Mouse (Mus musculus) liver, embryonic 12.5 days (tissue): ENCODE results near the gene Jpt1. TPM values are rescaled to one million over a fixed set of nuclear protein-coding genes. Genes with fewer than 3 reads are reported as not detected.
"Not testable (repeated sequence)": the region's sequence is repeated elsewhere in the genome, so short reads cannot be mapped to it uniquely, and the experiment has no call there.

Experiments
- ATAC-seq: fragments of 200-750 bp; cut with Nextera tagmentation; 2 replicates; pipeline ENCODE4 v1.8.0; 2017; ENCODE audit warnings: moderate number of reproducible peaks, mild to moderate bottlenecking, moderate library complexity
- H3K27ac ChIP-seq: fragments of 300-500 bp; sonication (generic); 2 replicates; pipeline ENCODE4 v1.5.1; 2016; ENCODE audit warnings: mild to moderate bottlenecking
- H3K27me3 ChIP-seq: fragments of 300-500 bp; sonication (generic); replicated peaks from 2 replicates; pipeline ENCODE4 v1.6.1; 2016; ENCODE audit warnings: mild to moderate bottlenecking, moderate library complexity
- H3K36me3 ChIP-seq: fragments of 300-500 bp; sonication (generic); 2 replicates; pipeline ENCODE4 v1.6.1; 2016; ENCODE audit warnings: mild to moderate bottlenecking, moderate library complexity
- H3K4me1 ChIP-seq: fragments of 300-500 bp; sonication (generic); 2 replicates; pipeline ENCODE4 v1.6.1; 2016
- H3K4me2 ChIP-seq: fragments of 300-500 bp; sonication (generic); 2 replicates; pipeline ENCODE4 v1.6.1; 2016; ENCODE audit warnings: mild to moderate bottlenecking, moderate library complexity
- H3K4me3 ChIP-seq: fragments of 300-500 bp; sonication (generic); 2 replicates; pipeline ENCODE4 v1.5.1; 2016; ENCODE audit warnings: mild to moderate bottlenecking, moderate library complexity
- H3K9ac ChIP-seq: fragments of 300-500 bp; sonication (generic); 2 replicates; pipeline ENCODE4 v1.6.1; 2016; ENCODE audit warnings: mild to moderate bottlenecking, moderate library complexity
- H3K9me3 ChIP-seq: fragments of 300-500 bp; sonication (generic); replicated peaks from 2 replicates; pipeline ENCODE4 v1.6.1; 2016; ENCODE audit warnings: mild to moderate bottlenecking, moderate library complexity
- whole genome bisulfite sequencing: fragments of 180-500 bp; shearing (Covaris S2); methylation state at CpG from one replicate; pipeline ENCODE4 v1.1.7; 2016; ENCODE audit not compliant: insufficient replicate concordance; 5-methylcytosine and 5-hydroxymethylcytosine counted together
- polyA plus RNA-seq: library from polyadenylated mRNA; unstranded; fragments of >200 nt; fragmentation: Nextera tagmentation; extraction: Ambion mirVana; gene quantifications from 2 replicates; pipeline ENCODE4 v1.2.1, GENCODE M21; 2016

Jpt1 gene
- polyA plus RNA-seq, 1 experiment from 2014 or later: 318 TPM

DNA sequence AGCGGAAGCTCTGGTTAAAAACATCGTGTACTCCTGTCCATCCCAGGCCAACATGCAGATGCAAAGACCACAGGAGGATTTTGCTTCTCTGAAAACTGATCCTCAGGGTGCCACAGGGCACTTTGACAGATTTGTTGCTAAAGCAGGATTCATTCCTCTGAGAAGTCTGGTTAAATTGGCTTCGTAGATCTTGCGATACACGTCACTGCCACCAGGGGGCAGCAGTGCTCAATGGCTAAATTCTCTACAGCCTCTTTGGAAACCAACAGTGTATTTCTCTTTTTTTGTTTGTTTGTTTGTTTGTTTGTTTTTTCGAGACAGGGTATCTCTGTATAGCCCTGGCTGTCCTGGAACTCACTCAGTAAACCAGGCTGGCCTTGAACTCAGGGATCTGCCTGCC is 30.5 kb downstream of the Jpt1 start:
- peaks cover 10% of the 10 kb centered on the region for H3K36me3 ChIP-seq
- H3K4me2 ChIP-seq: no peak overlapping the region
- H3K9me3 ChIP-seq: no peaks in the 10 kb centered on the region
- ATAC-seq: no peak
- WGBS: 20% methylated on average over 6 of the region's 6 CpGs
- no peaks in the 10 kb centered on the region for H3K4me1 ChIP-seq
- no peaks in the 10 kb centered on the region for H3K27me3 ChIP-seq
- no peak overlapping the region for H3K9ac ChIP-seq
- H3K4me3 ChIP-seq: no peak overlapping the region
- H3K27ac ChIP-seq: no peak overlapping the region

DNA sequence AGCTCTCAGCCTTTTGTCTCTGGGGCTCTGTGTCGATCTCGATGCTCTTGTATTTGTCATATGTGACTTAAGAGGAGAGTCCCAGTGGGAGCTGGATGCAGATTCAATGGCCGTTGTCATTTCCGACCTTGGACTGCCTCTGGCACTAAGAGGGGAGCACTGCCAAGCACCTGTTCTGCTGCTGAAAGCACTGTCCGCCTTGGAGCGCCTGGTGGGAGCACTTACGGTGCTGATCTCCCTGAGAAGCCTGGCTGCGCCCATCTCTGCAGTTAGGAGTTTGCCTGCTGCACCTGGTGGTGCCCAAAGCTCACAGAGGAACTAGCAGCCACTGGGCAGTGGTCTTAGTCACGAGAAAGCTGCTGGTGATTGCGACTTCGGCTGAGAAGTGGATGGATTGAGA is 30.9 kb downstream of the Jpt1 start:
- 64% methylated on average over 11 of the region's 11 CpGs for WGBS
- no peak overlapping the region for H3K9ac ChIP-seq
- no peaks in the 10 kb centered on the region for H3K27me3 ChIP-seq
- H3K4me1 ChIP-seq: no peaks in the 10 kb centered on the region
- no peak overlapping the region for H3K4me3 ChIP-seq
- H3K4me2 ChIP-seq: no peak overlapping the region
- H3K36me3 ChIP-seq: peaks cover 7% of the 10 kb centered on the region
- H3K27ac ChIP-seq: no peak overlapping the region
- H3K9me3 ChIP-seq: no peaks in the 10 kb centered on the region
- ATAC-seq: no peak

DNA sequence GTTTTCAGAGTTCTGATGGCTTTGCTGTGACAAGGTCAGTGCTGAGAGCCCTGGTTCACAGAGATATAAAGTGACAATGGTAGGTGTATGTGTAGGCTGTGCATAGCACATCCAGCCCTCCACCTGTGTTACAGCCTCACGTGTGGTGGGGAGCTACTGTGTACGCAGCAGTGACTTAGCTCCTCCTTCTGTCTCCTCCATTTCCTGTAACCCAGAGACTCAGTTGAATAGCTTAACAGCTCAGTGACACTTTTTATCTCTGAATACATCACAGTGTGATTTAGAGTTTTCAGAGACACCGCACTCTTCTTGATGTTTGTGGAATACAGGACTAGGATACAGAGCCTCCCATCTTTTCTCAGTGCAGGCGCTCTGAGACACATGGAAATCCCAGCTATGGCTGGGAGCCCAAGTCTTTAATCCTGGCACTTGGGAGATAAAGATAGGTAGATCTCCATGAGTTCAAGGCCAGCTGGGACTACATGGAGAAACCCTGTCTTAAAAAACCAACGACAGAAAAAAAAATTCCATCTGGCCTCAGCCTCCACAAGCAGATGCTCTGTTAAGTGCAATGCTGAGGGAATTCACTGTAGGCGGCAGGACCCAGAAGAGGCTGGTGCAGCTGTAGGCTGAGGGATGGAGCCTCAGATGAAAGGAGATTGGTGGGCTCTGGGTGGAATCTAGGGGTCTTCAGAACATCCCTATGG is 32.5 kb downstream of the Jpt1 start:
- Histone ChIP-seq H3K27ac (no peak overlapping the region), H3K4me3 (no peak overlapping the region), H3K4me1 (peaks cover 9% of the 10 kb centered on the region), H3K9ac (no peak overlapping the region), H3K9me3 (no peaks in the 10 kb centered on the region), H3K27me3 (no peaks in the 10 kb centered on the region), H3K36me3 (peaks cover 7% of the 10 kb centered on the region), H3K4me2 (no peak overlapping the region)
- no peak for ATAC-seq
- 71% methylated on average over 6 of the region's 6 CpGs for WGBS

DNA sequence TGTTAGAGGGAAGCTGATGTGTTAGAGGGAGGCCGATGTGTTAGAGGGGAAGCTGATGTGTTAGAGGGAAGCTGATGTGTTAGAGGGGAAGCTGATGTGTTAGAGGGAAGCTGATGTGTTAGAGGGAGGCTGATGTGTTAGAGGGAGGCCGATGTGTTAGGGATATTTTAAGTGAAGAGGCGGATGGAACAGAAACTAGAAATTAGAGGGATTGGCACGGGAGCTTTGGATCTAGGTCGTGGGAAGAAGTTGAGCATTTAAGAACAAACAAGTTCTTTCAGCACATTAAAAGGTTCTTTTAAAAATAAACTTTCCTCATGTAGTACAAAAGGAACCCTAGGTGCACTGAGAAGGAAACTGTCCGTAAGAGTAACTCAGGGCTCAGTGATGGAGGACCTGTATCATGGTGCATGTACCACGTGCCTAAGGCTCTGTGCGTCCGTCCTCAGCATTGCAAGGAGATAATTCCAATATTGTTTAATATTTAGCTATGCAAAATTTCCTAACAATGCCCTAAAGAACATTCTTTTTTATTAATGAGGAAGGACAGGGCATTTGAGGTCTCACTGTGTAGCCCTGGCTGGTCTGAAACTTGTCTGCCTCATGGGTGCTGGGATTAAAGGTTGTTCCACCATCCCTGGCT is 35.8 kb downstream of the Jpt1 start:
- 65% methylated on average over 9 of the region's 9 CpGs for WGBS
- H3K36me3 ChIP-seq: peaks cover 7% of the 10 kb centered on the region
- H3K9me3 ChIP-seq: no peaks in the 10 kb centered on the region
- H3K27me3 ChIP-seq: no peaks in the 10 kb centered on the region
- H3K27ac ChIP-seq: no peak overlapping the region
- no peak overlapping the region for H3K4me2 ChIP-seq
- peaks cover 38% of the 10 kb centered on the region for H3K4me1 ChIP-seq
- no peak overlapping the region for H3K4me3 ChIP-seq
- H3K9ac ChIP-seq: no peak overlapping the region
- no peak for ATAC-seq

DNA sequence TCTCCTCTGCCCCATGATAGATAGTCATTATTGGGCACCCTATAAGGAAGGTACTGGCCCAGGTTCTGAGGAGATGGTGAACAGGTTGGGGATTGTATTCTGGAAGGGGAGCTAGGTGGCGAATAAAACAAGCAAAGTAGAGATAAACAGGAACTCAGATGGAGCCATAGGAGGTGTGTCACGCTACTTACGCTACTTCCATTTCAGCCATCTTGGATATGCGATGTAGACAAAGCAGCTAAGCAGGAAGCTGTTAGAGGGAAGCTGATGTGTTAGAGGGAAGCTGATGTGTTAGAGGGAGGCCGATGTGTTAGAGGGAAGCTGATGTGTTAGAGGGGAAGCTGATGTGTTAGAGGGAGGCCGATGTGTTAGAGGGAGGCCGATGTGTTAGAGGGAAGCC is 36.8 kb downstream of the Jpt1 start:
- not testable (repeated sequence) for H3K36me3 ChIP-seq, ATAC-seq, H3K27ac ChIP-seq, H3K27me3 ChIP-seq, H3K9me3 ChIP-seq, H3K4me3 ChIP-seq
- Histone ChIP-seq H3K9ac (peak overlapping the region; percentile 82; the same call in 1 of the 2 replicates), H3K4me1 (peaks cover 42% of the 10 kb centered on the region), H3K4me2 (peak overlapping the region; percentile 94; the same call in 1 of the 2 replicates)
- 47% methylated on average over 7 of the region's 7 CpGs for WGBS

DNA sequence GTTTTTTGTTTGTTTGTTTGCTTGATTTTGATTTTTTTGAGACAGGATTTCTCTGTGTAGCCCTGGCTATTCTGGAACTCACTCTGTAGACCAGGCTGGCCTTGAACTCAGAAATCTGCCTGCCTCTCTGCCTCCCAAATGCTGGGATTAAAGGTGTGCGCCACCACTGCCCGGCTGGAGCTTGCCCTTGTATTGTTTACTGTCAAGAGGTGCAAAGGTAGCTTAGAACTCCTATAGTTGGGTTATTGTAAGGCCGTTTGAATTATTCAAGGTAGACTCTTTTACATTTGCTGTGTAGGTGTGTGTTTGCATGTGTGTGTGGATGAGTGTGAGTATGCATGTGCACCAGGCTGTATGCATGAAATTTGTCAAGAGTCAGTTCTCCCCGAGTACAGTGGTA is 37.6 kb downstream of the Jpt1 start:
- not testable (repeated sequence) for ATAC-seq, H3K9me3 ChIP-seq, H3K27ac ChIP-seq, H3K36me3 ChIP-seq, H3K27me3 ChIP-seq
- Histone ChIP-seq H3K4me2 (peak overlapping the region; percentile 94), H3K9ac (peak overlapping the region; percentile 82; the same call in 1 of the 2 replicates), H3K4me1 (peaks cover 42% of the 10 kb centered on the region), H3K4me3 (peak overlapping the region; percentile 89)
- 76% methylated on average over 4 of the region's 4 CpGs for WGBS

DNA sequence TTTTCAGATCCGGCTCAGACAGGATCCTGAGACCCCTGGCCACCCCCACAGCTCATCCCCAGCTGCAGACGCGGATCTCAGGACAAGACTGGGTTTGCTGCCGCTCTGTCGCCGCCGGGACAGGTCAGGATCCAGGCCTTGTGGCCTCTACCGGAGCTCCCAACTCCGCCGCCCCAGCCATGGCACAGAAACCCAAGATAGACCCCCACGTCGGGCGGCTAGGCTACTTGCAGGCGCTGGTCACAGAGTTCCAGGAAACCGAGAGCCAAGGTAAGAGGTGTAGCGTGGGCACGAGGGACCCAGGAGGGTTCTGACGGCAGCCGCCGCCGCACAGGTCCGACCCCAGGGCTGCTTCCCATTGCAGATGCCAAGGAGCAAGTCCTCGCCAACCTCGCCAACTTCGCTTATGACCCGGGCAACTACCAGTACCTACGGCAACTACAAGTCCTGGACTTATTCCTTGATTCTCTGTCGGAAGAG is 38.4 kb downstream of the Jpt1 start:
- H3K27ac ChIP-seq: peak overlapping the region; percentile 84
- H3K9ac ChIP-seq: peak overlapping the region; percentile 82
- peak; percentile 43 for ATAC-seq
- 1% methylated on average over 28 of the region's 28 CpGs for WGBS
- no peaks in the 10 kb centered on the region for H3K9me3 ChIP-seq
- H3K4me2 ChIP-seq: peak overlapping the region; percentile 94
- peaks cover 7% of the 10 kb centered on the region for H3K36me3 ChIP-seq
- H3K27me3 ChIP-seq: no peaks in the 10 kb centered on the region
- peak overlapping the region; percentile 89 for H3K4me3 ChIP-seq
- H3K4me1 ChIP-seq: peaks cover 42% of the 10 kb centered on the region

DNA sequence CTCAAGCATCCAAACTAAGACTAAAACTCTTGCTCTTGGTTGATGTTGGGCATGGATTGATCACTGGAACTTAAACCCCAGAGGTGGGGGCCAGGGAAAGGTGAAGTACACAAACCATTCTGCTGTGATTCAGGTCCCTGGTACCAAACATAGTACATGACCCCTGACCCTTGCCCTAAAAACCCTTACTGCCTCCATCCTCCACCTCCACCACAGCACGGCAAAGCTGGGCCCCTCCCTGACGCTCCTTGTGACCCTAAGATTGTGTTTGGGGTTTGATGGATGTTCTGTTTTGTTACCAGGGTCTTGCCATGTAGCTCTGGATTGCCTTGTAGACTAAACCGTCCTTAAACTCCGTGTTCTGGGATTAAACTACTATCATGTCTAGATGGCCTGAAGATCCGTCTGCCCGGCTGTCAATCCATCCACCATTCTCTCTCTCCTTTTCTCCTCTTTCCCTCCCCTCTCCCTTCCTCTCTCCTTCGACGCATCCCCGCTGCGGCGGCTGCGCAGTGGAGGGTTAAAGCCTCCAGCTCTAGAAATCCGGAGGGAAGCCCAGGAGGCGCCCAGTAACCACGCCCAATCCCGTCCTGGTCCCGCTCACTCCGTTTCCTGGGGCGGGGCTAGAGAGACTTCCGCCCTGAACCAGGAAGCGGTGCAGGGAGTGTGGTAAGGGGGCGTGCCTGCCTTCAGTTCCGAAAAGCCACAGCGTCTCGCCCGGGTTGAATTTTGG is 39.0 kb downstream of the Jpt1 start, which contains the start of gene Armc7:
Gene Armc7 (plus strand): TSS at position 643 of the 733 bp plus-strand sequence.
- Histone ChIP-seq H3K4me2 (peak within 1 kb of the TSS; percentile 94), H3K4me3 (peak within 1 kb of the TSS; percentile 89), H3K27ac (peak within 1 kb of the TSS; percentile 84), H3K36me3 (peaks cover 4% of the 10 kb centered on the region), H3K27me3 (no peaks in the 10 kb centered on the region), H3K9me3 (no peaks in the 10 kb centered on the region), H3K9ac (peak within 1 kb of the TSS; percentile 82), H3K4me1 (peaks cover 42% of the 10 kb centered on the region)
- WGBS: 3% methylated on average over 26 of the region's 26 CpGs
- peak; percentile 96 for ATAC-seq

DNA sequence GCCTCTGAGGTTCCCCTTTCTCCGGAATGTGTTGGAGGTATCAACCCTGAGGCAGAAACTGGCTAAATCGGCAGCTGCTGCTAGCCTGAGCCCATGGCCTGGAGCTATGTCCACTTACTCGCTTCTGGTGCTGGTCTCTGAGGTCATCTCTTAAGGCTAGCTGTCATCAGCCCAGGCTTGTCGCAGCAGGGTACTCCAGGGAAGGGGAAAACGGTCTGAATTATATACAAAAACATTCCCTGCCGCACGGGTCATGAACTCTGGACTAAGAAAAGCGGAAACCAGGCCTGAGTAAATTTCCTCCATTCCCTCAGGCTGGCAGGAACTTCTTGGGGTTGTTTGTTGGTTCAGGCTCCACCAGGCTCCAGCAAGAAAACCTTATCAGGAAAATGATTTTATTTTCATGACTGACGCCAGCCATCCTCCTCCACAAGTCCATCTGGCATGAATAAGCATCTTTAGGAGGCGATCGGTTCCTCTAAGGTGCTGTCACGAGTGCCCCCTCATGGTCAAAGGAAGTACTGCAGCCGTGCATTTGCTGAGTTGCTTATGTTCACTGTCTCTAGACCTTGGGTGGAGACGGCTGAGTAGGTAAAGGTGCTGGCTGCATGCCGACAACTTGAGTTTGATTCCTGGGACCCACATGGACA is 40.4 kb downstream of the Jpt1 start:
- H3K4me1 ChIP-seq: peaks cover 42% of the 10 kb centered on the region

DNA sequence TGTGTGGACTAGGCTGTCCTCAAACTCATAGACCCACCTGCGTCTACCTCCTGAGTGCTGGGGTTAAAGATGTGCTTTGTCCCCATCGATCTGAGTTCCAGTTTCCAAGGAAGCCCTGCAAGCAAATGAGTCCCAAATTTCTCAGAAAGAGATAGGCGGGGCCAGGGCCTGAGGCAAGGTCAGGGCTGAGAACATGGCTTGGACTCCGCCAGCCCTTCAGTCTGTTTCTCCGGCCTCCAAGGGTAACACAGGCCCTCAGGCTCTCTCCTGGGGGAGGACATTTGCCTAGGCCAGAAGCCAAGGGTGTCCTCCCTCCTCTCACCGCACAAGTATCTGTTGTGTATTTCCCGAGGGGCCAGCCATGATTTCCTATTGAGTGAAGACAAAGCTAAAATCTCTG is 42.0 kb downstream of the Jpt1 start:
- Histone ChIP-seq H3K9ac (no peak overlapping the region), H3K27ac (no peak overlapping the region), H3K36me3 (no peaks in the 10 kb centered on the region), H3K4me2 (no peak overlapping the region), H3K4me3 (no peak overlapping the region), H3K9me3 (no peaks in the 10 kb centered on the region), H3K4me1 (peaks cover 38% of the 10 kb centered on the region), H3K27me3 (no peaks in the 10 kb centered on the region)
- no peak for ATAC-seq
- WGBS: 76% methylated on average over 7 of the region's 7 CpGs

More for the DNA sequence above, 40.4 kb downstream of the Jpt1 start:
- ATAC-seq: peak; percentile 46
- Histone ChIP-seq H3K36me3 (no peaks in the 10 kb centered on the region), H3K9ac (0 out of 2 replicates have a peak overlapping the region, but pooled peaks have one; percentile 6), H3K27ac (peak overlapping the region; percentile 84), H3K4me3 (no peak overlapping the region), H3K4me2 (peak overlapping the region; percentile 31), H3K27me3 (no peaks in the 10 kb centered on the region), H3K9me3 (no peaks in the 10 kb centered on the region)
- WGBS: 29% methylated on average over 15 of the region's 15 CpGs

DNA sequence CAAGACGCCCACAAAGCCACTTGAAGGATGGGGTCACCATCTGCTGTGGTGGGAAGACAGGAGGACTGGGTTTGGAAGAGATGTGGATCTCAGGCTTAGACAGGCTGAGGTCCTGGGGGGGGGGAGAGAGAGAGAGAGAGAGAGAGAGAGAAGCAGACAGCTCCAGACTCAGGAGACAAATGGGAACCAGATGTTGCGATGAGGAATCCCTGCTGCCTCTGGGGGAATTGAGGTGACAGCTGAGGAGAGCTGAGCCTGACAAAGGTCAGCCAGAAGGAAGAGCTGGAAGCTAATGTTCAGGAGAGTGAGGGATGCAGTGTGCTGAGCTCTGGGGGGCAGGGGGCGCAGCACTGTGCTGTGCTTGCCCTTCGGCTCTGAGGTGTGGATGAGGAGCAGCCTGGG is 47.0 kb downstream of the Jpt1 start:
- no peaks in the 10 kb centered on the region for H3K36me3 ChIP-seq
- no peak for ATAC-seq
- no peaks in the 10 kb centered on the region for H3K9me3 ChIP-seq
- no peak overlapping the region for H3K27ac ChIP-seq
- no peaks in the 10 kb centered on the region for H3K4me1 ChIP-seq
- H3K4me3 ChIP-seq: no peak overlapping the region
- H3K4me2 ChIP-seq: no peak overlapping the region
- H3K27me3 ChIP-seq: peaks cover 28% of the 10 kb centered on the region
- 46% methylated on average over 4 of the region's 4 CpGs for WGBS
- no peak overlapping the region for H3K9ac ChIP-seq
